Mouse (Mus musculus): ENCODE results near the gene Gm17677. TPM values are rescaled to one million over a fixed set of nuclear protein-coding genes. Genes with fewer than 3 reads are reported as not detected.

Gm17677 gene
- polyA plus RNA-seq (2017; shearing (Covaris generic)): not detected

GRCm38 (mm10) chr9:35740749-35741148, at the start of gene Gm17677:
Gm17677 (plus strand) TSS chr9:35741049.

DNA sequence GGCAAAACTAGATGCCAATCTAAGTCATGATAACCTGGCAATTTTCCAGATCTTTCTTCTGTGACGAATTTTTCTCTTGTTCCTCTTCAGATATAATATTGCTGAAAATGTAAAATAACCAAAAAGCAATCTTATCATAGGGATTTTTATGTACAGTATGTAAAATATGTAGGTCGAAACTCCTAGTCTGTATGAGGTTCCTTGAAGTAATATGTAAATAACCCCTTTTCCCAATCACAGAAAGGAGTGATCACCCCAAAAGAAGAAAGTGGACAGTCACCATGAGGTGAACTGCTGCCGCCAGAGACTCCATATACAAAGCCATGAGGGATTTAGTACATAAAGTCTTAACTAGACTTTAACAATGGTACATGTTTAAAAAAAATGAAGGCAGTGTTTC, 37.2 kb downstream of the Gm17677 start, which contains the start of gene Gm17727:
Gm17727 (minus strand) TSS at position 101 of the 400 bp plus-strand sequence.

DNA sequence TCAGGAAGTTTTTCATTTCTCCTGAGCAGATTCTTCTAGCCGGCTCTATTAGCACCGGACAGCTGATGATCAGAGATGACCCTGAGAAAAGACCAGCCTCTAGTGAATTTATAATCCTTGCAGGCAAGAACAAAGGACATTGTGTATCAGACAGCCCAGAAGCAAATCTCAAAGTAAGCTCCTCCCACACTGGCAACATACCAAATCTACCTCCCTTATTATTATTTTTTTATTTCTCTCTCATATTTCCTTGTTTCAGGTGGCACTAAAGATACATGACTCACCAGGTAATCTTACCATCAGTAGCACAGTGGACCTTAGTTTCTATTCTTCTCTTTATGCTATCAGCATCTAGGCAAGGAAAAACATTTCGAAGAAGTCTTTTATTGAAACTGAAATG, 49.2 kb downstream of the Gm17677 start, which contains the start of the genes Gm27235 and D730048I06Rik:
Gm27235 (minus strand) TSS at position 101 of the 400 bp plus-strand sequence.
D730048I06Rik (minus strand) TSS at position 112 of the 400 bp plus-strand sequence.

Other genes with a start within 250 kb of the Gm17677 start
- gene Gm1113, start 222.8 kb upstream of the Gm17677 start, polyA plus RNA-seq (2017; shearing (Covaris generic)): not detected
- gene Ddx25, start 182.5 kb upstream of the Gm17677 start, polyA plus RNA-seq (2017; shearing (Covaris generic)): 0.10 TPM
- 41.1 TPM for gene Pus3, start 182.5 kb upstream of the Gm17677 start, polyA plus RNA-seq (2017; shearing (Covaris generic))
- gene Pate2, start 170.8 kb upstream of the Gm17677 start, polyA plus RNA-seq (2017; shearing (Covaris generic)): not detected
- gene Hyls1, start 170.7 kb upstream of the Gm17677 start, polyA plus RNA-seq (2017; shearing (Covaris generic)): 11.0 TPM
- not detected for gene Pate4, start 129.1 kb upstream of the Gm17677 start, polyA plus RNA-seq (2017; shearing (Covaris generic))
- not detected for gene Pate3, start 92.8 kb upstream of the Gm17677 start, polyA plus RNA-seq (2017; shearing (Covaris generic))
- gene Pate1, start 53.7 kb upstream of the Gm17677 start, polyA plus RNA-seq (2017; shearing (Covaris generic)): not detected
- gene Gm17727, start 37.1 kb downstream of the Gm17677 start, polyA plus RNA-seq (2017; shearing (Covaris generic)): not detected
- not detected for gene Gm27235, start 49.1 kb downstream of the Gm17677 start, polyA plus RNA-seq (2017; shearing (Covaris generic))
- not detected for gene D730048I06Rik, start 49.1 kb downstream of the Gm17677 start, polyA plus RNA-seq (2017; shearing (Covaris generic))
- not detected for gene 9230110F15Rik, start 103.1 kb downstream of the Gm17677 start, polyA plus RNA-seq (2017; shearing (Covaris generic))
- not detected for gene 9230113P08Rik, start 167.4 kb downstream of the Gm17677 start, polyA plus RNA-seq (2017; shearing (Covaris generic))

All from CD4-positive, CD25-positive, alpha-beta regulatory T cell, adult 9 weeks (primary cell).